Mouse (Mus musculus) hindlimb bud, embryonic 11.5 days (tissue): ENCODE results near the gene Synpo2.
"Not testable (repeated sequence)": the region's sequence is repeated elsewhere in the genome, so short reads cannot be mapped to it uniquely, and the experiment has no call there.

Source experiments
- DNase-seq: peaks from one replicate; pipeline ENCODE4 v3.0.0-alpha.2; 2012; ENCODE audit warnings: low read depth, low spot score; ENCODE audit errors: extremely low spot score

The Synpo2 gene

GRCm38 (mm10) chr3:123131151-123131756, 104.7 kb downstream of the Synpo2 start:
- DNase-seq: no peak

GRCm38 (mm10) chr3:123130314-123131150, 105.4 kb downstream of the Synpo2 start:
- DNase-seq: no peak

GRCm38 (mm10) chr3:123128781-123129180, 107.2 kb downstream of the Synpo2 start:
- DNase-seq: no peak

GRCm38 (mm10) chr3:123128091-123128490, 107.9 kb downstream of the Synpo2 start:
- DNase-seq: no peak

GRCm38 (mm10) chr3:123126741-123127140, 109.2 kb downstream of the Synpo2 start:
- DNase-seq: not testable (repeated sequence)

- DNase-seq: no peak
Measured at GRCm38 (mm10) chr3:123123817-123124216, 112.1 kb downstream of the Synpo2 start.

GRCm38 (mm10) chr3:123122151-123123030, 113.6 kb downstream of the Synpo2 start:
- no peak for DNase-seq

GRCm38 (mm10) chr3:123116903-123117302, 119.0 kb downstream of the Synpo2 start:
- no peak for DNase-seq

- no peak for DNase-seq
Measured at GRCm38 (mm10) chr3:123115770-123116527, 120.0 kb downstream of the Synpo2 start.

- no peak for DNase-seq
Measured at GRCm38 (mm10) chr3:123114001-123114635, 121.8 kb downstream of the Synpo2 start.

GRCm38 (mm10) chr3:123112781-123113180, 123.2 kb downstream of the Synpo2 start:
- no peak for DNase-seq

GRCm38 (mm10) chr3:123111071-123111711, 124.8 kb downstream of the Synpo2 start:
- DNase-seq: no peak

- DNase-seq: no peak
Measured at GRCm38 (mm10) chr3:123107830-123108549, 128.0 kb downstream of the Synpo2 start.

- DNase-seq: no peak
Measured at GRCm38 (mm10) chr3:123104325-123104724, 131.6 kb downstream of the Synpo2 start.

- DNase-seq: peak; percentile 58
Measured at GRCm38 (mm10) chr3:123103151-123103860, 132.6 kb downstream of the Synpo2 start.

- DNase-seq: no peak
Measured at GRCm38 (mm10) chr3:123101761-123102160, 134.2 kb downstream of the Synpo2 start.

GRCm38 (mm10) chr3:123095111-123095510, 140.8 kb downstream of the Synpo2 start:
- no peak for DNase-seq

GRCm38 (mm10) chr3:123093640-123094361, 142.1 kb downstream of the Synpo2 start:
- DNase-seq: no peak
